Mouse (Mus musculus): ENCODE measurements around the gene Klhdc4. TPM values are rescaled to one million over a fixed set of nuclear protein-coding genes. Genes with fewer than 3 reads are reported as not detected.

Gene Klhdc4
- 52.8 and 60.8 TPM in 2 replicates for polyA plus RNA-seq (2014; fragmentation: Nextera tagmentation; extraction: Ambion mirVana)

- peaks cover 8% of the 10 kb centered on the region for H3K4me1 ChIP-seq (ENCODE audit: control insufficient read depth, insufficient read depth, low read length)
- ATAC-seq (ENCODE audit: insufficient number of reproducible peaks, low FRiP score, low TSS enrichment, low read depth): peak; percentile 90
- H3K9me3 ChIP-seq (ENCODE audit: control insufficient read depth, low read length): no peaks in the 10 kb centered on the region
- H3K27me3 ChIP-seq (ENCODE audit: control insufficient read depth, insufficient read depth, low read length): no peaks in the 10 kb centered on the region
- no peaks in the 10 kb centered on the region for H3K36me3 ChIP-seq (ENCODE audit: control insufficient read depth, insufficient read depth, low read length)
- H3K4me3 ChIP-seq (ENCODE audit: low read depth, low read length): peak within 1 kb of the TSS; percentile 94
- peak; percentile 94 for DNase-seq (ENCODE audit: low spot score)
- H3K9ac ChIP-seq (ENCODE audit: low read length): peak within 1 kb of the TSS; percentile 84
- WGBS: under 1% methylated on average over 68 of the region's 68 CpGs
- H3K4me2 ChIP-seq (ENCODE audit: low read depth, severe bottlenecking): peak within 1 kb of the TSS; percentile 92
- no peak within 1 kb of the TSS for H3K27ac ChIP-seq (replicated peaks; ENCODE audit: low read depth, low read length)
These were observed at the start of gene Klhdc4 for GRCm38 (mm10) chr8:121829048-121829776. Gene Klhdc4, minus strand, starts transcription at chr8:121829569.

- WGBS: 94% methylated on average over 7 of the region's 7 CpGs
These were observed 48.6 kb upstream of the Klhdc4 start for GRCm38 (mm10) chr8:121877828-121878480.

GRCm38 (mm10) chr8:121877212-121877611, 47.8 kb upstream of the Klhdc4 start:
- peaks cover 17% of the 10 kb centered on the region for H3K4me1 ChIP-seq (ENCODE audit: control insufficient read depth, insufficient read depth, low read length)
- no peak overlapping the region for H3K4me2 ChIP-seq (ENCODE audit: low read depth, severe bottlenecking)
- whole genome bisulfite sequencing: 78% methylated on average over 5 of the region's 5 CpGs
- H3K36me3 ChIP-seq (ENCODE audit: control insufficient read depth, insufficient read depth, low read length): no peaks in the 10 kb centered on the region
- no peak overlapping the region for H3K4me3 ChIP-seq (ENCODE audit: low read depth, low read length)
- no peak overlapping the region for H3K27ac ChIP-seq (replicated peaks; ENCODE audit: low read depth, low read length)
- ATAC-seq (ENCODE audit: insufficient number of reproducible peaks, low FRiP score, low TSS enrichment, low read depth): no peak
- no peaks in the 10 kb centered on the region for H3K27me3 ChIP-seq (ENCODE audit: control insufficient read depth, insufficient read depth, low read length)
- DNase-seq (ENCODE audit: low spot score): no peak
- no peak overlapping the region for H3K9ac ChIP-seq (ENCODE audit: low read length)
- no peaks in the 10 kb centered on the region for H3K9me3 ChIP-seq (ENCODE audit: control insufficient read depth, low read length)

More at GRCm38 (mm10) chr8:121877828-121878480, 48.6 kb upstream of the Klhdc4 start:
- Histone ChIP-seq H3K4me2 (ENCODE audit: low read depth, severe bottlenecking) (no peak overlapping the region), H3K4me3 (ENCODE audit: low read depth, low read length) (no peak overlapping the region), H3K36me3 (ENCODE audit: control insufficient read depth, insufficient read depth, low read length) (peaks cover under 1% of the 10 kb centered on the region; the same call in 1 of the 2 replicates), H3K27me3 (ENCODE audit: control insufficient read depth, insufficient read depth, low read length) (no peaks in the 10 kb centered on the region), H3K9ac (ENCODE audit: low read length) (0 out of 2 replicates have a peak overlapping the region, but pooled peaks have one; percentile 7), H3K27ac (replicated peaks; ENCODE audit: low read depth, low read length) (no peak overlapping the region), H3K4me1 (ENCODE audit: control insufficient read depth, insufficient read depth, low read length) (peaks cover 12% of the 10 kb centered on the region), H3K9me3 (ENCODE audit: control insufficient read depth, low read length) (no peaks in the 10 kb centered on the region)
- DNase-seq (ENCODE audit: low spot score): no peak
- no peak for ATAC-seq (ENCODE audit: insufficient number of reproducible peaks, low FRiP score, low TSS enrichment, low read depth)

GRCm38 (mm10) chr8:121875517-121875916, 46.1 kb upstream of the Klhdc4 start:
- 91% methylated on average over 9 of the region's 9 CpGs for WGBS
- no peak overlapping the region for H3K4me2 ChIP-seq (ENCODE audit: low read depth, severe bottlenecking)
- DNase-seq (ENCODE audit: low spot score): no peak
- H3K36me3 ChIP-seq (ENCODE audit: control insufficient read depth, insufficient read depth, low read length): no peaks in the 10 kb centered on the region
- no peak overlapping the region for H3K4me3 ChIP-seq (ENCODE audit: low read depth, low read length)
- no peaks in the 10 kb centered on the region for H3K9me3 ChIP-seq (ENCODE audit: control insufficient read depth, low read length)
- peaks cover 20% of the 10 kb centered on the region for H3K4me1 ChIP-seq (ENCODE audit: control insufficient read depth, insufficient read depth, low read length)
- H3K9ac ChIP-seq (ENCODE audit: low read length): no peak overlapping the region
- H3K27ac ChIP-seq (replicated peaks; ENCODE audit: low read depth, low read length): no peak overlapping the region
- no peaks in the 10 kb centered on the region for H3K27me3 ChIP-seq (ENCODE audit: control insufficient read depth, insufficient read depth, low read length)
- ATAC-seq (ENCODE audit: insufficient number of reproducible peaks, low FRiP score, low TSS enrichment, low read depth): no peak

GRCm38 (mm10) chr8:121875045-121875444, 45.7 kb upstream of the Klhdc4 start:
- Histone ChIP-seq H3K27ac (replicated peaks; ENCODE audit: low read depth, low read length) (no peak overlapping the region), H3K27me3 (ENCODE audit: control insufficient read depth, insufficient read depth, low read length) (no peaks in the 10 kb centered on the region), H3K9ac (ENCODE audit: low read length) (no peak overlapping the region), H3K4me3 (ENCODE audit: low read depth, low read length) (no peak overlapping the region), H3K4me1 (ENCODE audit: control insufficient read depth, insufficient read depth, low read length) (peaks cover 20% of the 10 kb centered on the region), H3K4me2 (ENCODE audit: low read depth, severe bottlenecking) (no peak overlapping the region), H3K9me3 (ENCODE audit: control insufficient read depth, low read length) (no peaks in the 10 kb centered on the region), H3K36me3 (ENCODE audit: control insufficient read depth, insufficient read depth, low read length) (no peaks in the 10 kb centered on the region)
- WGBS: 45% methylated on average over 3 of the region's 3 CpGs
- ATAC-seq (ENCODE audit: insufficient number of reproducible peaks, low FRiP score, low TSS enrichment, low read depth): no peak
- no peak for DNase-seq (ENCODE audit: low spot score)

GRCm38 (mm10) chr8:121874031-121874430, 44.7 kb upstream of the Klhdc4 start:
- no peak overlapping the region for H3K4me3 ChIP-seq (ENCODE audit: low read depth, low read length)
- DNase-seq (ENCODE audit: low spot score) (peak; percentile 61), ATAC-seq (ENCODE audit: insufficient number of reproducible peaks, low FRiP score, low TSS enrichment, low read depth) (no peak)
- H3K4me2 ChIP-seq (ENCODE audit: low read depth, severe bottlenecking): no peak overlapping the region
- H3K4me1 ChIP-seq (ENCODE audit: control insufficient read depth, insufficient read depth, low read length): peaks cover 20% of the 10 kb centered on the region
- H3K27ac ChIP-seq (replicated peaks; ENCODE audit: low read depth, low read length): no peak overlapping the region; the same call in 1 of the 2 replicates
- WGBS: 54% methylated on average over 9 of the region's 9 CpGs
- no peaks in the 10 kb centered on the region for H3K9me3 ChIP-seq (ENCODE audit: control insufficient read depth, low read length)
- H3K36me3 ChIP-seq (ENCODE audit: control insufficient read depth, insufficient read depth, low read length): no peaks in the 10 kb centered on the region
- no peaks in the 10 kb centered on the region for H3K27me3 ChIP-seq (ENCODE audit: control insufficient read depth, insufficient read depth, low read length)
- H3K9ac ChIP-seq (ENCODE audit: low read length): no peak overlapping the region

- ATAC-seq (ENCODE audit: insufficient number of reproducible peaks, low FRiP score, low TSS enrichment, low read depth): no peak
- no peaks in the 10 kb centered on the region for H3K9me3 ChIP-seq (ENCODE audit: control insufficient read depth, low read length)
- DNase-seq (ENCODE audit: low spot score): no peak
- H3K27ac ChIP-seq (replicated peaks; ENCODE audit: low read depth, low read length): no peak overlapping the region
- no peaks in the 10 kb centered on the region for H3K36me3 ChIP-seq (ENCODE audit: control insufficient read depth, insufficient read depth, low read length)
- H3K4me3 ChIP-seq (ENCODE audit: low read depth, low read length): no peak overlapping the region
- WGBS: 41% methylated on average over 10 of the region's 10 CpGs
- peaks cover 20% of the 10 kb centered on the region for H3K4me1 ChIP-seq (ENCODE audit: control insufficient read depth, insufficient read depth, low read length)
- H3K9ac ChIP-seq (ENCODE audit: low read length): no peak overlapping the region
- H3K27me3 ChIP-seq (ENCODE audit: control insufficient read depth, insufficient read depth, low read length): no peaks in the 10 kb centered on the region
- no peak overlapping the region for H3K4me2 ChIP-seq (ENCODE audit: low read depth, severe bottlenecking)
These were observed 42.6 kb upstream of the Klhdc4 start for GRCm38 (mm10) chr8:121871833-121872440.

GRCm38 (mm10) chr8:121870190-121870589, 40.8 kb upstream of the Klhdc4 start:
- Histone ChIP-seq H3K27me3 (ENCODE audit: control insufficient read depth, insufficient read depth, low read length) (no peaks in the 10 kb centered on the region), H3K9ac (ENCODE audit: low read length) (no peak overlapping the region), H3K9me3 (ENCODE audit: control insufficient read depth, low read length) (no peaks in the 10 kb centered on the region), H3K27ac (replicated peaks; ENCODE audit: low read depth, low read length) (no peak overlapping the region), H3K4me3 (ENCODE audit: low read depth, low read length) (no peak overlapping the region), H3K4me2 (ENCODE audit: low read depth, severe bottlenecking) (no peak overlapping the region), H3K36me3 (ENCODE audit: control insufficient read depth, insufficient read depth, low read length) (no peaks in the 10 kb centered on the region), H3K4me1 (ENCODE audit: control insufficient read depth, insufficient read depth, low read length) (peaks cover 19% of the 10 kb centered on the region)
- WGBS: 83% methylated on average over 2 of the region's 2 CpGs
- no peak for DNase-seq (ENCODE audit: low spot score)
- no peak for ATAC-seq (ENCODE audit: insufficient number of reproducible peaks, low FRiP score, low TSS enrichment, low read depth)
